Mouse (Mus musculus): ENCODE measurements around the gene Hpn.
A peak's percentile ranks its signal among the peaks of the same experiment; 100 is the strongest.

- TF ChIP-seq CTCF (IDR thresholded peaks at IDR 0.05; ENCODE audit: borderline replicate concordance, insufficient read depth, low read length) (peak; percentile 87), POLR2A (IDR thresholded peaks at IDR 0.05; ENCODE audit: low read depth, low read length) (no peak)
Measured at GRCm38 (mm10) chr7:31059108-31059507, 56.0 kb downstream of the Hpn start, which contains the start of gene Lgi4.
